Mouse (Mus musculus): ENCODE results near the gene Rxrg. TPM values are rescaled to one million over a fixed set of nuclear protein-coding genes. Genes with fewer than 3 reads are reported as not detected.

Gene Rxrg
- total RNA-seq (2012; rRNA removed): 0.45 and 0.90 TPM in 2 replicates

DNA sequence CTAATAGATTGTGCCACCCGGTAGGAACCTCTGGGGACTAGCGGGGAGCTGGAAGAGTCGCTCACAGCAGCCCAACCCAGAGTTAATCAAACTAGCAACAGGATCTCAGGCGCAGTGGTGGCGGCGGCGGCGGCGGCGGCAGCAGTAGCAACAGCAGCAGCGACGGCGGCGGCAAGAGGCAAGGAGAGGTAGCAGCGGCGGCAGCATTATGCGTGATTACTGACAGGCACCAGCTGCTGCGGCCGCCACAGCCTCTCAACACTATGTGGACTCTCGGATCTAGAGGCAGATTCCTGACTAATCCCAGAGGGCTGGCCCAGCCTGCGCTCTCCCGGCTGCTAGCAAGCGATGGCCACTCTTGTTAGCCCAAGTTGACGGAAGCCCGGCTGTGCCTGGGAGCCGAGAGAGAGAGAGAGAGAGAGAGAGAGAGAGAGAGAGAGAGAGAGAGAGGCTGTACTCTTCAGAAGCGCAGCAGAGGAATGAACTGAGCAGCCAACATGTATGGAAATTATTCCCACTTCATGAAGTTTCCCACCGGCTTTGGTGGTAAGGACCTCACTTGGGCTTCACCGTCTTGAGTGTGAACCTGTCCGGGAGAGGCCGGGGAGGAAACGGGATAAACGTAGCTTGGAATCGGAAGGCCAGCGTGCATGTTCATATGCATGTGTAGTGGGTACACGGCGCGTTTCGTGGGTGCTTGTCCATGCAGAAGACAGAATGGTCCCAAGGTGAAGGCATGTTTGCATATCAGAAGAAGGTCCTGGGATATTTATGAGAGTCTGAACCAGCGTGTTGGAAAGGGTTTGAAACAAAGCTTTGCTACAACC lies at the start of gene Rxrg:
Gene Rxrg (plus strand): TSS at position 130 of the 827 bp plus-strand sequence.
- in situ Hi-C loops (cut with MboI; ENCODE audit: low sequenced_read_pairs in 2 of 2, unreplicated experiment in 2 of 2): no loop called here
- H3K9ac ChIP-seq (ENCODE audit: insufficient read depth, low read depth, low read length, poor library complexity, severe bottlenecking): peak within 1 kb of the TSS; percentile 28; the same call in 1 of the 2 replicates
- H3K4me3 ChIP-seq (ENCODE audit: insufficient read depth in 1 of 2, low read depth in 1 of 2, low read length in 2 of 2, poor library complexity in 1 of 2, severe bottlenecking in 1 of 2): peak within 1 kb of the TSS; percentile 3 to 52
- H3K36me3 ChIP-seq (ENCODE audit: control insufficient read depth, insufficient read depth, low read length, poor library complexity, severe bottlenecking): no peaks in the 10 kb centered on the region
- DNase-seq (ENCODE audit: low read depth, low spot score): peak; percentile 24
- no peak within 1 kb of the TSS for H3K27ac ChIP-seq (ENCODE audit: insufficient read depth, low read depth, low read length, poor library complexity, severe bottlenecking)
- H3K4me1 ChIP-seq (ENCODE audit: control insufficient read depth in 2 of 2, insufficient read depth in 2 of 2, low read length in 2 of 2, poor library complexity in 1 of 2): peaks cover 9 to 13% of the 10 kb centered on the region in 2 experiments; a peak in 3 of 4 replicates
- H3K9me3 ChIP-seq (ENCODE audit: control insufficient read depth, insufficient read depth, low read depth, low read length): no peaks in the 10 kb centered on the region
- TF ChIP-seq CHD2 (IDR thresholded peaks at IDR 0.05; ENCODE audit: low read depth, low read length): no peak
- TF ChIP-seq HCFC1 (IDR thresholded peaks at IDR 0.05; ENCODE audit: borderline replicate concordance, insufficient read depth, low read length): no peak
- TF ChIP-seq ZC3H11A (IDR thresholded peaks at IDR 0.05; ENCODE audit: borderline replicate concordance, low read depth, low read length): no peak
- TF ChIP-seq MAFK (IDR thresholded peaks at IDR 0.05; ENCODE audit: insufficient read depth, low read depth, low read length): no peak
- TF ChIP-seq ZNF384 (IDR thresholded peaks at IDR 0.05; ENCODE audit: low read depth, low read length): no peak

DNA sequence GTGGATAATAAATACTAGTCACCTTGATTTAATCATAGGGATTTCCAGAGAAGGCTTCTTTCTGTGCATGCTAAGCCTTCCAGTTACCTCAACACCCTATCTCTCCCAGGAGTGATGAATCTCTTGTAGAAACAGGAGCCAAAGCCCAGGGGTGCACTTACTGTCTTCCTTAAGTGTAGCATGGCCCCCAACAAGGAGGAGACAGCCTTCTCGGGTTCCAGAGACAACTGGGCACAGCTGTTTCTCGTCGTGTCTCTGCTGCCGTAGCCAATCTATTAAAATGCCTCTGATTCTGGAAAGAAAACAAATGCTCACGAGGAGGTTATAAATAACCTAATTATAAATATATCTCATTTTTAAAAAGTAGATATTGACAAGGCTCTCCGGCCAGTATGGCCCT lies 48.9 kb upstream of the Rxrg start:
- no peaks in the 10 kb centered on the region for H3K9me3 ChIP-seq (ENCODE audit: control insufficient read depth, insufficient read depth, low read depth, low read length)
- TF ChIP-seq ZC3H11A (IDR thresholded peaks at IDR 0.05; ENCODE audit: borderline replicate concordance, low read depth, low read length) (no peak), MAFK (IDR thresholded peaks at IDR 0.05; ENCODE audit: insufficient read depth, low read depth, low read length) (no peak), ZNF384 (IDR thresholded peaks at IDR 0.05; ENCODE audit: low read depth, low read length) (no peak), HCFC1 (IDR thresholded peaks at IDR 0.05; ENCODE audit: borderline replicate concordance, insufficient read depth, low read length) (no peak), CHD2 (IDR thresholded peaks at IDR 0.05; ENCODE audit: low read depth, low read length) (no peak)
- no peak for DNase-seq (ENCODE audit: low read depth, low spot score)
- in situ Hi-C loops (cut with MboI; ENCODE audit: low sequenced_read_pairs in 2 of 2, unreplicated experiment in 2 of 2): no loop called here
- H3K27ac ChIP-seq (ENCODE audit: insufficient read depth, low read depth, low read length, poor library complexity, severe bottlenecking): no peak overlapping the region
- no peak overlapping the region for H3K4me3 ChIP-seq (ENCODE audit: insufficient read depth in 1 of 2, low read depth in 1 of 2, low read length in 2 of 2, poor library complexity in 1 of 2, severe bottlenecking in 1 of 2)
- no peak overlapping the region for H3K9ac ChIP-seq (ENCODE audit: insufficient read depth, low read depth, low read length, poor library complexity, severe bottlenecking)
- no peaks in the 10 kb centered on the region for H3K36me3 ChIP-seq (ENCODE audit: control insufficient read depth, insufficient read depth, low read length, poor library complexity, severe bottlenecking)
- peaks cover 0 to 4% of the 10 kb centered on the region in 2 experiments; a peak in 1 of 4 replicates for H3K4me1 ChIP-seq (ENCODE audit: control insufficient read depth in 2 of 2, insufficient read depth in 2 of 2, low read length in 2 of 2, poor library complexity in 1 of 2)

DNA sequence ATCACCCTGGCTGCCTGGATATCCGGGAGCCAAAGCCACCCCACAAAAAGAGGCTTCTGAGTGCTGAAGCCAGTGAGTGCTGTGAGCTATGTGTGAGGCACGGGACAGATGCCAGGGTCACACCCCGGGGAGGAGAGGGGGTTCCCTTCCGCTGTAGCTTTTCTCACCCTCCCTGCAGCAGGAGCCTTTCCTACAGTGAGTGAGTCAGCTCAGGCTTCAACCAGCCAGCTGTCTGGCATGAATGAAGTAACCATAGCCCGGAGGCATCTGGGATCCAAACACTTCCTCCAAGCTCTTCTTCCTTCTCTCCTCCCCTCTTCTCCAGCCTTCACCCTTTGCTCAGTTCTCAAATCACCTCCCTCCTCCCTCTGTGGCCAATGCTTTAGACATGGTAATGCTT lies 46.6 kb upstream of the Rxrg start:
- TF ChIP-seq MAFK (IDR thresholded peaks at IDR 0.05; ENCODE audit: insufficient read depth, low read depth, low read length) (no peak), ZNF384 (IDR thresholded peaks at IDR 0.05; ENCODE audit: low read depth, low read length) (no peak)
- H3K4me3 ChIP-seq (ENCODE audit: insufficient read depth in 1 of 2, low read depth in 1 of 2, low read length in 2 of 2, poor library complexity in 1 of 2, severe bottlenecking in 1 of 2): no peak overlapping the region
- H3K27ac ChIP-seq (ENCODE audit: insufficient read depth, low read depth, low read length, poor library complexity, severe bottlenecking): no peak overlapping the region
- H3K9me3 ChIP-seq (ENCODE audit: control insufficient read depth, insufficient read depth, low read depth, low read length): no peaks in the 10 kb centered on the region
- in situ Hi-C loops (cut with MboI; ENCODE audit: low sequenced_read_pairs in 2 of 2, unreplicated experiment in 2 of 2): no loop called here
- peaks cover 0 to 4% of the 10 kb centered on the region in 2 experiments; a peak in 1 of 4 replicates for H3K4me1 ChIP-seq (ENCODE audit: control insufficient read depth in 2 of 2, insufficient read depth in 2 of 2, low read length in 2 of 2, poor library complexity in 1 of 2)
- DNase-seq (ENCODE audit: low read depth, low spot score): no peak
- H3K9ac ChIP-seq (ENCODE audit: insufficient read depth, low read depth, low read length, poor library complexity, severe bottlenecking): no peak overlapping the region
- H3K36me3 ChIP-seq (ENCODE audit: control insufficient read depth, insufficient read depth, low read length, poor library complexity, severe bottlenecking): no peaks in the 10 kb centered on the region

DNA sequence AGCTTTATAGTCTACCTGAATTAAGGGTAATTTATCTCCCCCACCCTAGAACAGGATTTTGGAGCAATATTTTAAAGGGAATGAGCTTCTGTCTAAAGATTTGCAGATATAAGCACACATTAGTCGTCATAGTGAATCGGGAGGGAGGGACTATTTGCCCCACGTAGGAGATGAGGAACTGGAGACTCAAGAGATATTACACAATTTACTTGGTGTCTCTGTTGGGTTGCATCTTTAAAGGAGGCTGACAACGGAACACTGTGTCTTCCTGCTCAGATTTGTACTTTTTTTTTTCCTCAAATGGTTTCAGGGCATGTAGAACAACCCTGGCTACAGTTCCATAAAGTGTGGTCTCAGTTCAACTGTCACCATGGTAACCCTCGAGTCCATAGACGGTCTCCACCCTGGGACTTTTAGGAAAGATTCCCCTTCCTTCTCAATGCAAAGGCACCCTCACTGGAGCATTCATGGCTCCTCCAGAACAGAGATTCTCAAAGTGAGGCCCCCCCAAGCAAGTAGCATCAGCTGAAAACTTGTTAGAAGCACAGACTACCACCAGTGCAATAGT lies 44.1 kb upstream of the Rxrg start:
- Histone ChIP-seq H3K4me1 (ENCODE audit: control insufficient read depth in 2 of 2, insufficient read depth in 2 of 2, low read length in 2 of 2, poor library complexity in 1 of 2) (peaks cover 0 to 4% of the 10 kb centered on the region in 2 experiments; a peak in 1 of 4 replicates), H3K4me3 (ENCODE audit: insufficient read depth in 1 of 2, low read depth in 1 of 2, low read length in 2 of 2, poor library complexity in 1 of 2, severe bottlenecking in 1 of 2) (no peak overlapping the region), H3K27ac (ENCODE audit: insufficient read depth, low read depth, low read length, poor library complexity, severe bottlenecking) (no peak overlapping the region), H3K36me3 (ENCODE audit: control insufficient read depth, insufficient read depth, low read length, poor library complexity, severe bottlenecking) (no peaks in the 10 kb centered on the region), H3K9ac (ENCODE audit: insufficient read depth, low read depth, low read length, poor library complexity, severe bottlenecking) (no peak overlapping the region), H3K9me3 (ENCODE audit: control insufficient read depth, insufficient read depth, low read depth, low read length) (no peaks in the 10 kb centered on the region)
- in situ Hi-C loops (cut with MboI; ENCODE audit: low sequenced_read_pairs in 2 of 2, unreplicated experiment in 2 of 2): no loop called here
- TF ChIP-seq ZNF384 (IDR thresholded peaks at IDR 0.05; ENCODE audit: low read depth, low read length): no peak
- no peak for TF ChIP-seq MAFK (IDR thresholded peaks at IDR 0.05; ENCODE audit: insufficient read depth, low read depth, low read length)
- no peak for TF ChIP-seq ZC3H11A (IDR thresholded peaks at IDR 0.05; ENCODE audit: borderline replicate concordance, low read depth, low read length)
- TF ChIP-seq CHD2 (IDR thresholded peaks at IDR 0.05; ENCODE audit: low read depth, low read length): no peak
- TF ChIP-seq HCFC1 (IDR thresholded peaks at IDR 0.05; ENCODE audit: borderline replicate concordance, insufficient read depth, low read length): no peak
- DNase-seq (ENCODE audit: low read depth, low spot score): no peak
